Mouse (Mus musculus) midbrain, embryonic 11.5 days (tissue): ENCODE data around the gene Rptor. TPM values are rescaled to one million over a fixed set of nuclear protein-coding genes. Genes with fewer than 3 reads are reported as not detected.

Experiments
- ATAC-seq: fragments of 200-750 bp; cut with Nextera tagmentation; 2 replicates; pipeline ENCODE4 v1.8.0; 2017; ENCODE audit warnings: moderate TSS enrichment, moderate library complexity; ENCODE audit not compliant: low FRiP score
- DNase-seq: peaks from one replicate; pipeline ENCODE4 v3.0.0; 2015; ENCODE audit warnings: low spot score; ENCODE audit errors: missing footprints
- H3K27ac ChIP-seq: fragments of 300-500 bp; sonication (generic); 2 replicates; pipeline ENCODE4 v1.5.1; 2014; ENCODE audit warnings: low read depth, low read length
- H3K27me3 ChIP-seq: fragments of 300-500 bp; sonication (generic); 2 replicates; pipeline ENCODE4 v1.6.1; 2014; ENCODE audit warnings: mild to moderate bottlenecking, low read length, moderate library complexity, mixed read lengths; ENCODE audit not compliant: control insufficient read depth, insufficient read depth
- H3K36me3 ChIP-seq: fragments of 300-500 bp; sonication (generic); 2 replicates; pipeline ENCODE4 v1.6.1; 2014; ENCODE audit warnings: mild to moderate bottlenecking, low read length, moderate library complexity, mixed read lengths; ENCODE audit not compliant: control insufficient read depth, insufficient read depth
- H3K4me1 ChIP-seq: fragments of 300-500 bp; sonication (generic); 2 replicates; pipeline ENCODE4 v1.6.1; 2014; ENCODE audit warnings: low read length; ENCODE audit not compliant: control insufficient read depth, insufficient read depth
- H3K4me2 ChIP-seq: fragments of 300-500 bp; sonication (generic); 2 replicates; pipeline ENCODE4 v1.6.1; 2014; ENCODE audit warnings: mild to moderate bottlenecking, moderate library complexity
- H3K4me3 ChIP-seq: fragments of 300-500 bp; sonication (generic); 2 replicates; pipeline ENCODE4 v1.5.1; 2014; ENCODE audit warnings: low read depth, low read length
- H3K9ac ChIP-seq: fragments of 300-500 bp; sonication (generic); 2 replicates; pipeline ENCODE4 v1.6.1; 2014; ENCODE audit warnings: low read length
- H3K9me3 ChIP-seq: fragments of 300-500 bp; sonication (generic); 2 replicates; pipeline ENCODE4 v1.6.1; 2016; ENCODE audit warnings: low read length; ENCODE audit not compliant: control insufficient read depth
- WGBS: fragments of 180-500 bp; shearing (Covaris S2); extraction: QIAGEN DNeasy Blood & Tissue Kit; methylation state at CpG from one replicate; pipeline ENCODE4 v1.1.7; 2014; 5-methylcytosine and 5-hydroxymethylcytosine counted together
- polyA plus RNA-seq: library from polyadenylated mRNA; unstranded; fragments of >200 nt; fragmentation: Nextera tagmentation; extraction: Ambion mirVana; gene quantifications from 2 replicates; pipeline ENCODE4 v1.2.1, GENCODE M21; 2014

Rptor gene
- polyA plus RNA-seq, 1 experiment from 2014 or later: 11.1 TPM

DNA sequence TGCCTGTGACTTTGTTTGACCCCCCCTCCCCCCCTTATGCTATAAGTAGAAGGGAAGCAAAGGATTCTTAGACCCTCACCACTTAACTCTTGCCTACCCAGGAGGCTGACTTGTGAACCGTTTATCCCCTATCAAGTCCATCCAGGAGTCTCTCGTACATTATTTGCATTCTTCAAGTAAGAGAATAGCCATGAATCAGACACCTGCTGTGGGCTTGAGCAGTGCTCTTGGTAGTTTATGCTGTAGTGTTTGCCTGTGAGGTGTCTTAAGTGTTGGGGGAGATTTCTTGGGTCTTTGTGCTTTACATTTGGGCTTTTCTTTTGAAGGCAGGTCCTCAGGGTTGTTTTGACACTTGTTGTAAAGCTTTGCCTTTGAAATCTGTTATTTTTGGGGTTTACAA lies 69.3 kb downstream of the Rptor start:
- Histone ChIP-seq H3K27ac (no peak overlapping the region), H3K4me2 (no peak overlapping the region), H3K9me3 (no peaks in the 10 kb centered on the region), H3K4me3 (no peak overlapping the region), H3K9ac (no peak overlapping the region), H3K27me3 (no peaks in the 10 kb centered on the region), H3K4me1 (no peaks in the 10 kb centered on the region; the same call in 1 of the 2 replicates), H3K36me3 (no peaks in the 10 kb centered on the region)
- WGBS: 40% methylated on average over 2 of the region's 2 CpGs
- no peak for ATAC-seq
- DNase-seq: no peak

- Histone ChIP-seq H3K9ac (no peak overlapping the region), H3K4me2 (no peak overlapping the region), H3K4me1 (no peaks in the 10 kb centered on the region; the same call in 1 of the 2 replicates), H3K4me3 (no peak overlapping the region), H3K36me3 (no peaks in the 10 kb centered on the region), H3K27me3 (no peaks in the 10 kb centered on the region), H3K27ac (no peak overlapping the region), H3K9me3 (no peaks in the 10 kb centered on the region)
- DNase-seq (no peak), ATAC-seq (no peak)
- 77% methylated on average over 4 of the region's 4 CpGs for WGBS
These were observed 70.1 kb downstream of the Rptor start for GRCm38 (mm10) chr11:119672775-119673174.

- 80% methylated on average over 4 of the region's 4 CpGs for WGBS
These were observed 72.1 kb downstream of the Rptor start for GRCm38 (mm10) chr11:119674835-119675234.

DNA sequence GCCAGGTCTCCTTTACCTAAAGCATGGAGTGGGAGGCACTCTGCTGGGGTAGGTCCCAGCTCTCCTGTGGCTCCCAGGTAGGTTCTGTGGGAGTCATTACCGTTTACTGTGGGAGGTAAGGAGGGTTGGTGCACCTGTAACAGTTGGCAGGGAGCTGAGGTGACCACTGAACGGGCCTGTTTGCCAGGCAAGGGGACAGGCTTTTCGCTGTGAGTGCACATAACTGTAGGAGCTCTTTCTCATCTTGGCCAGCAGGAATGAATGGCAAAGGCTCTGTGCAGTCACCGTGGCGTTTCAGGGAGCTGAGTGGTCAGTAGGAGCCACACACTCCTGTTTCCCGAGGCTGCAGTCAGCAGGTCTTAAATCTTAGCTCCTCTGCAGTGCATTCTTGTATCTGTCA lies 72.8 kb downstream of the Rptor start:
- Histone ChIP-seq H3K27ac (no peak overlapping the region), H3K9me3 (no peaks in the 10 kb centered on the region), H3K27me3 (no peaks in the 10 kb centered on the region), H3K9ac (no peak overlapping the region), H3K4me3 (no peak overlapping the region), H3K4me2 (no peak overlapping the region), H3K4me1 (no peaks in the 10 kb centered on the region; the same call in 1 of the 2 replicates), H3K36me3 (no peaks in the 10 kb centered on the region)
- ATAC-seq (no peak), DNase-seq (no peak)
- WGBS: 86% methylated on average over 6 of the region's 6 CpGs

More at GRCm38 (mm10) chr11:119674835-119675234, 72.1 kb downstream of the Rptor start:
- Histone ChIP-seq H3K36me3 (no peaks in the 10 kb centered on the region), H3K27ac (no peak overlapping the region), H3K4me2 (no peak overlapping the region), H3K27me3 (no peaks in the 10 kb centered on the region), H3K4me3 (no peak overlapping the region), H3K9me3 (no peaks in the 10 kb centered on the region), H3K9ac (no peak overlapping the region), H3K4me1 (no peaks in the 10 kb centered on the region; the same call in 1 of the 2 replicates)
- DNase-seq (no peak), ATAC-seq (no peak)

DNA sequence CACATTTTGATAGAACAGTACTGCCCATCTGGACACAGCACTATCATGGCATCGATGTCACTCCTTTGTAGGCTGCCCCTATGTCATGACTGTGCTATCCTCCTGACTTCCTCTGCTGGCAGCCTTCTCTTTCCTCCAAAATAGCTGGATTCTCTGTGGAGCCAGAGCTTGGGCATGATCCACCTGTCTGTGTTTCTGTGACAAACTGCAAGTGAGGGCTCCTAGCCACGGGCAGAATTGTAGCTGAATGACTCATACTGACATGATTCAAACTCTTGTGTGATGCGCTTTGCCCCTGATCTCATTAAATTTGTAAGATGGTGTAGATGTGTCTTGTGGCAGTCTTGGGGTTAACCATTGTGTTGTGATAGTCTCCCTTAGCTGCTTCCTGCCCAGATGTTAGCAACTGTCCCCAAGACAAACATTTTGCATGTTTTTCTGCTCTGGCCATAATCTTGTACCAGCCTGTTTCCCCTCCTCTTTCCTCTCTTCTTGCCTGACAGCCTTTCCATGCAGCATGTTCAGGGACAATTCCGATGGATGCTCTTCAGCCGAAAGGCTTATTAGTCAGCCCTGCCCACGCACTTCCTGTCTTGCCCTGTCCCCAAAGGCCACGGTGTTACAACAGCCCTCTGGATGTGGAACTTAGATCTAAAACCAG lies 74.2 kb downstream of the Rptor start:
- H3K4me1 ChIP-seq: no peaks in the 10 kb centered on the region; the same call in 1 of the 2 replicates
- H3K27me3 ChIP-seq: no peaks in the 10 kb centered on the region
- no peak overlapping the region for H3K4me3 ChIP-seq
- WGBS: 86% methylated on average over 7 of the region's 7 CpGs
- DNase-seq (no peak), ATAC-seq (no peak)
- H3K4me2 ChIP-seq: no peak overlapping the region
- H3K27ac ChIP-seq: no peak overlapping the region
- no peak overlapping the region for H3K9ac ChIP-seq
- no peaks in the 10 kb centered on the region for H3K9me3 ChIP-seq
- no peaks in the 10 kb centered on the region for H3K36me3 ChIP-seq

DNA sequence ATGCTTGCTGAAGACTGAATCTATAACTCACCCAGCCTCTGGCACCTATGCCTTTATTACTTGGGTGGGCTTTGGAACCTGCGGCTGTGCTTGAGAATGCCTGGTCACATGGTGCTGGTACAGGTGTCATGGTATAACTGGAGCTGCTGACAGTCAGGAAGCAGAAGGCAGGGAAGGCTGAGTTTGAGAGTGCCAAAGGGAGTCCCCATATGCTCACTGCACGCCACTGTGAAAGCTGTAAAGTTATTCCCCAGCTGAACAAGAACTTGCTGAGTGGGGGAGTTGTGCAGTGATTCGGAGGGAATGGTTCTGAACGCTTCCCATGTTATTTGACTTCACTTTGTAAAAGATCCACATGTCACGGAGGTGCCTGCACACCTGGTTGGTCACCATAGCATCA lies 75.7 kb downstream of the Rptor start:
- Histone ChIP-seq H3K4me2 (no peak overlapping the region), H3K9ac (no peak overlapping the region), H3K27me3 (no peaks in the 10 kb centered on the region), H3K36me3 (no peaks in the 10 kb centered on the region), H3K9me3 (no peaks in the 10 kb centered on the region), H3K4me3 (no peak overlapping the region), H3K4me1 (no peaks in the 10 kb centered on the region), H3K27ac (no peak overlapping the region)
- ATAC-seq (no peak), DNase-seq (no peak)
- WGBS: 91% methylated on average over 5 of the region's 5 CpGs

- no peak overlapping the region for H3K27ac ChIP-seq
- DNase-seq: no peak
- H3K9ac ChIP-seq: no peak overlapping the region
- no peaks in the 10 kb centered on the region for H3K4me1 ChIP-seq
- no peaks in the 10 kb centered on the region for H3K27me3 ChIP-seq
- H3K36me3 ChIP-seq: no peaks in the 10 kb centered on the region
- no peak overlapping the region for H3K4me3 ChIP-seq
- 95% methylated on average over 2 of the region's 2 CpGs for WGBS
- H3K4me2 ChIP-seq: no peak overlapping the region
- no peak for ATAC-seq
- H3K9me3 ChIP-seq: no peaks in the 10 kb centered on the region
These were observed 78.0 kb downstream of the Rptor start for GRCm38 (mm10) chr11:119680735-119681134.

GRCm38 (mm10) chr11:119682285-119682684 lies 79.6 kb downstream of the Rptor start:
- H3K4me2 ChIP-seq: no peak overlapping the region
- H3K4me1 ChIP-seq: no peaks in the 10 kb centered on the region
- no peaks in the 10 kb centered on the region for H3K9me3 ChIP-seq
- no peak overlapping the region for H3K4me3 ChIP-seq
- DNase-seq: no peak
- H3K9ac ChIP-seq: no peak overlapping the region
- 83% methylated on average over 2 of the region's 2 CpGs for WGBS
- no peak overlapping the region for H3K27ac ChIP-seq
- no peaks in the 10 kb centered on the region for H3K27me3 ChIP-seq
- no peaks in the 10 kb centered on the region for H3K36me3 ChIP-seq
- ATAC-seq: no peak

DNA sequence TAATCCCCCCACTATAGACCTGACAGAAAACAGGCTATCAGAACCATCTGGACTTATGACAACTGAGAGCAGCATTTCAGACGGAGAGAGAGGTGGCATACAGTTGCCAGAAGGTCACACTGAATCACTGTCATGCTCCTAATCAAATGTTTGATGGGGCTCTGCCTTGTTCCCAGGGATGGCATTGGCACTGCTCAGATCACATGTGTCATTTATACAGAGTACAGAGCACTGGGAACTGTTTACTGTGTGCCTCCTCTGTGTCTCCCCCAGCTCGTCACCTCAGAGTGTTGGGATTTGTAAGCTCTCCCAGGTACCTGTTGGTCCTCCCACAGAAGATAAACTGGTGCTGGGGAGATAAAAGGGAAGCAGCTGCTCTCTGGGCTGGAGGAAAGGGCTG lies 81.1 kb downstream of the Rptor start:
- Histone ChIP-seq H3K36me3 (no peaks in the 10 kb centered on the region), H3K27ac (no peak overlapping the region), H3K9ac (no peak overlapping the region), H3K4me2 (no peak overlapping the region), H3K27me3 (no peaks in the 10 kb centered on the region), H3K4me1 (no peaks in the 10 kb centered on the region), H3K9me3 (no peaks in the 10 kb centered on the region), H3K4me3 (no peak overlapping the region)
- ATAC-seq (no peak), DNase-seq (no peak)
- WGBS: 74% methylated on average over 2 of the region's 2 CpGs
